Comparison of ENCODE assay signal across 22 mouse cellular contexts in genomic region chr2:125914167-125914566, GRCm38 (mm10).
"Had no signal": no experiment of that assay in that cellular context is flagged by ENCODE, and none has a peak within 500 bp of the region (broad histone marks: within the 10 kb centered on the region; RNA-seq: fewer than 3 reads in every experiment).

No protein-coding gene starts in this region.

- H3K27me3 ChIP-seq: liver, embryonic 12.5 days; liver, embryonic 15.5 days; lung, embryonic 15.5 days; midbrain, embryonic 12.5 days; midbrain, embryonic 15.5 days; neural tube, embryonic 12.5 days; neural tube, embryonic 15.5 days had no signal

- DNase-seq: kidney, adult 18-20 months; kidney, adult 9 months; kidney, postnatal 14 days; kidney, postnatal 4 days; left cerebral cortex, postnatal 4 days; liver; lung, adult 18-20 months; lung, postnatal 10 days; lung, postnatal 4 days; right cerebral cortex, adult 18-20 months; right cerebral cortex, postnatal 14 days; right cerebral cortex, postnatal 4 days; thymus, adult 2 months; thymus, postnatal 14 days had no signal

- ATAC-seq: liver, embryonic 12.5 days; midbrain, embryonic 15.5 days had no signal

- H3K4me1 ChIP-seq: liver, embryonic 15.5 days; midbrain, embryonic 15.5 days; neural tube, embryonic 12.5 days had no signal

- H3K4me3 ChIP-seq: liver, embryonic 12.5 days; liver, embryonic 15.5 days; lung, embryonic 15.5 days; midbrain, embryonic 12.5 days; midbrain, embryonic 15.5 days; neural tube, embryonic 12.5 days; neural tube, embryonic 15.5 days had no signal

- H3K9me3 ChIP-seq: liver, embryonic 12.5 days; liver, embryonic 15.5 days; lung, embryonic 15.5 days; midbrain, embryonic 12.5 days; midbrain, embryonic 15.5 days; neural tube, embryonic 12.5 days; neural tube, embryonic 15.5 days had no signal

- H3K4me2 ChIP-seq: liver, embryonic 12.5 days; liver, embryonic 15.5 days; lung, embryonic 15.5 days; midbrain, embryonic 12.5 days; midbrain, embryonic 15.5 days; neural tube, embryonic 12.5 days; neural tube, embryonic 15.5 days had no signal

- H3K27ac ChIP-seq: liver, embryonic 12.5 days; liver, embryonic 15.5 days; lung, embryonic 15.5 days; midbrain, embryonic 12.5 days; midbrain, embryonic 15.5 days; neural tube, embryonic 12.5 days; neural tube, embryonic 15.5 days; stomach, postnatal 0 days had no signal

- H3K9ac ChIP-seq: liver, embryonic 12.5 days; liver, embryonic 15.5 days; lung, embryonic 15.5 days; midbrain, embryonic 12.5 days; midbrain, embryonic 15.5 days; neural tube, embryonic 12.5 days; neural tube, embryonic 15.5 days had no signal

- H3K36me3 ChIP-seq: liver, embryonic 12.5 days; liver, embryonic 15.5 days; lung, embryonic 15.5 days; midbrain, embryonic 12.5 days; midbrain, embryonic 15.5 days; neural tube, embryonic 12.5 days; neural tube, embryonic 15.5 days had no signal
